Mouse (Mus musculus): ENCODE results near the gene Ptprn2. TPM values are rescaled to one million over a fixed set of nuclear protein-coding genes. Genes with fewer than 3 reads are reported as not detected.

Gene Ptprn2
- polyA plus RNA-seq, 1 experiment from 2014 or later: 0.05 TPM

DNA sequence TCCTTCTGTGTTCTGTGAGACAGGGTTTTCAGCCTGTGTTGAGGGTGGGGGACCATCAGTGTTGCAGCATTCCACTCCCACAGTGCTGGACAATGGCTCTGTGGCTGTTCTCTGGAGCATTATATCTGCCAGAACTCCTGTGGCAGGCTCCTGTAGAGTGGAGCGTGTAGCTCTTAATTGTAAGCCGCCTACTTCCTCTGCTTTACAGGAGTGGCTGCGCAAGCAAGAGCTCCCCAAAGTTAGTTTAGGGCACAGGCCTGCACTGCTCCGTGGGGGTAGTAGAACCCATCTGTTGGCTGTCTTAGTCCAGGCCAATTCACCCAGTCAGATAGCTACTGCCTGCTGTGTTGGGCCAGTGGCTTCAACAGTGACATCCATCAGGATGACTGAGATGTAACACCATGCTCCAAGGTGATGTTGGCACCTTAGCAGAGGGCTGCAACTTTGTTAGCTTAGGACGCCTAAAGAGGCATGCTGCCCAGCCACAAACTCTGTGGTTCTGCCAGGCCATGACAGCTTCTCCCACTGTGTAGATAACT, 651.0 kb downstream of the Ptprn2 start:
- no peak overlapping the region for H3K27ac ChIP-seq
- H3K36me3 ChIP-seq: no peaks in the 10 kb centered on the region
- DNase-seq: no peak
- no peaks in the 10 kb centered on the region for H3K9me3 ChIP-seq (replicated peaks)
- ATAC-seq (ENCODE audit: low read depth): no peak
- 56% methylated on average over 5 of the region's 5 CpGs for WGBS (ENCODE audit: insufficient replicate concordance)
- H3K4me3 ChIP-seq (replicated peaks): no peak overlapping the region
- no peak overlapping the region for H3K4me2 ChIP-seq
- no peak overlapping the region for H3K9ac ChIP-seq
- H3K27me3 ChIP-seq: no peaks in the 10 kb centered on the region
- no peaks in the 10 kb centered on the region for H3K4me1 ChIP-seq (replicated peaks)

DNA sequence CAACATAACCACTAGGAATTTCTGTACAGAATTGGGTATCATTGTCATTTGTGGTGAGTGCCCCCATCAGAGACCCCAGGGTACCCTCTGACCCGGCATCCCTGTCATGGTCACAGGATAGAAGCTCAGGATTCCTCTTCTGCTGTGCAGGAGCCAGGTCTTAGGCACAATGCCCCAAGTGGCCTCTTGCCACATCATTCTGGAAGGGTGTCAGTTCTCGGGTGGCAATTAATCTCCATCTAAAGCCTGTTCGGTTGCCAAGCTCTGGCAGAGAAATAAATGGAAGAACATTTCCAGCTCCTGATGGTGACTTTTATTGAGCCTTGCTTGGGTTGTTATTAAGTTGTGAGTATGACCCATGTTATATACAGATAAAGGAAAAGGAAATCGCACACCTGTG, 655.4 kb downstream of the Ptprn2 start:
- DNase-seq (no peak), ATAC-seq (ENCODE audit: low read depth) (no peak)
- Histone ChIP-seq H3K9ac (no peak overlapping the region), H3K4me3 (replicated peaks) (no peak overlapping the region), H3K27ac (no peak overlapping the region), H3K4me1 (replicated peaks) (no peaks in the 10 kb centered on the region), H3K9me3 (replicated peaks) (no peaks in the 10 kb centered on the region), H3K4me2 (no peak overlapping the region), H3K27me3 (no peaks in the 10 kb centered on the region; the same call in 1 of the 2 replicates), H3K36me3 (no peaks in the 10 kb centered on the region)
- 59% methylated on average over 4 of the region's 4 CpGs for WGBS (ENCODE audit: insufficient replicate concordance)

DNA sequence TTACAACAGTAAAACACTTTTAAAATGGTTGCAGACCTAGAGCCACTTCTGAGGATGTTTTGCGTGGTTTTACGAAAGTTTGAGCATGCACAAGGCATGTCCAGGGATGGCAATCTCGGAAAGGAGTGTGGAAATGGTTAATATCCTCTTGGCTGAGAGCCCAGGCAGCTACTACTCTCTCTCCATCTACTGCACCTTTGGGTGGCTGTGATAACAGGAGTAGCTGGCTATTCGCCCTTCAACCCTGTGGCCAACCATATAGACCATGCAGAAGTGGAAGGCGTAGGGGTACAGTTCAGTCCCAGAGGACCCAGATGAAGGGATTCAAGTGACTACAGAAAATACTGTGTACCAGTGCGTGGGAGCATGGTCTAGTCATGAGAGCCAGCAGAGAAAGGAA, 655.9 kb downstream of the Ptprn2 start:
- Histone ChIP-seq H3K36me3 (no peaks in the 10 kb centered on the region), H3K27me3 (no peaks in the 10 kb centered on the region; the same call in 1 of the 2 replicates), H3K9ac (no peak overlapping the region), H3K27ac (no peak overlapping the region), H3K9me3 (replicated peaks) (no peaks in the 10 kb centered on the region), H3K4me1 (replicated peaks) (no peaks in the 10 kb centered on the region), H3K4me3 (replicated peaks) (no peak overlapping the region), H3K4me2 (no peak overlapping the region)
- WGBS (ENCODE audit: insufficient replicate concordance): 68% methylated on average over 6 of the region's 6 CpGs
- DNase-seq (no peak), ATAC-seq (ENCODE audit: low read depth) (no peak)

DNA sequence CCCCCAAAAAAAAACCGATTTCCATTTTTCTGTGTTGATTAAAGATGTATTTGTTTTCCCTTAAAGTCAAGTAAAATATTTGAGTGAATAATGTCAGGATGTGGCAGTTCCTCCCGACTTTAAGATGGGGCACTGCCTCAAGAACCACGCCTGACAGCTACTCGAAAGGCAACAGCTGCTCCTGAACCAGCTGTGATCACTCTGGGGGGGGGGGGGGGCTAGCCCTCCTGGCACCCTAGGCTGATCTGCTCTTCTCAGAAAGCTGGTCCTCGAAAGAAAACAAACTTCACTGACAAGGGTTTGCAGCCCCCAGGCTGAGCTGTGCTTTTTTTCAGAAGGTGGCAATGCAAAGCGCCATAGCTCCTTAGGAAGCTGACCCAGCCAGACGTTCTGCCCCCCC, 663.7 kb downstream of the Ptprn2 start:
- no peaks in the 10 kb centered on the region for H3K4me1 ChIP-seq (replicated peaks)
- no peak overlapping the region for H3K9ac ChIP-seq
- H3K27me3 ChIP-seq: peaks cover 53% of the 10 kb centered on the region
- 16% methylated on average over 7 of the region's 7 CpGs for WGBS (ENCODE audit: insufficient replicate concordance)
- DNase-seq (no peak), ATAC-seq (ENCODE audit: low read depth) (no peak)
- no peaks in the 10 kb centered on the region for H3K36me3 ChIP-seq
- no peak overlapping the region for H3K4me3 ChIP-seq (replicated peaks)
- H3K27ac ChIP-seq: no peak overlapping the region
- H3K4me2 ChIP-seq: no peak overlapping the region
- H3K9me3 ChIP-seq (replicated peaks): no peaks in the 10 kb centered on the region

DNA sequence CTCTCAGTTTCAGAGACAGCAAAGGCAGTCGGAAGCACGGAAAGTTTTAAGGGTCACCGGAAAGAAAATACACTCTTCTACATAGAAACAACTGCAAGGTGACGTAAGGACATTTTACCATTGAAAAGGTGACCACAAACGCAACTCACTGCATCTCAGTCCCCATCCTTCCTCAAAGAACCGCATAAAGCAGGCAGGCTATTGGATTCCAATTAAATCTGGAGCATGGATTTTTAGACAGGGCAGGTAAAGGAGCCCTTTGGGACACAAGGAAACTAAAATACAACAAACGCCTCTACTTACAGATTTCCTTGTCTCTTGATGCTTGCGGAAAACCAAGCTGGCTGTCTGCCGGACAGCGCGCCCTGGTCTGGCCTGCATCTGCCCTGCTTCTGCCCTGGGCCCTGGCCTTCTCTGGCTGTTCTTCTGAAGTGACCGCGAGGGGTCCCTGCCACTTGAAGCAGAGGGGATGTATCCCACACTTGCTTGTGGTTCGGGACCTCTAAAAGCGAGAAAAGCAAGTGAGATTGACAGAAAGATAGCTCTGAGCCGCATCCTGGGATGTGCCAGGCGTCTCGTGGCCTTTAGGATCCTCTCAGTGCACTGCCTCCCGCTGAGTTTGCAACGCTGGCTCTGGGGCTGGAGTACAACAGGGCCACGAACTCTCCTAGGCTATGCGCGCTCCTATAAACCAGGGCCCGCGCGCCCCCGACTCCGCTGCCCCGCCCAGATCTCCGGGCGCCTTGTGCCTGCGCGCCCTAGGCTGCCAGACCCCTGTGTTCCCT, 665.3 kb downstream of the Ptprn2 start:
- 10% methylated on average over 33 of the region's 33 CpGs for WGBS (ENCODE audit: insufficient replicate concordance)
- Histone ChIP-seq H3K27me3 (peaks cover 70% of the 10 kb centered on the region), H3K4me3 (replicated peaks) (no peak overlapping the region), H3K9me3 (replicated peaks) (no peaks in the 10 kb centered on the region), H3K36me3 (no peaks in the 10 kb centered on the region), H3K4me2 (no peak overlapping the region), H3K9ac (no peak overlapping the region), H3K4me1 (replicated peaks) (no peaks in the 10 kb centered on the region), H3K27ac (no peak overlapping the region)
- no peak for ATAC-seq (ENCODE audit: low read depth)
- DNase-seq: no peak

DNA sequence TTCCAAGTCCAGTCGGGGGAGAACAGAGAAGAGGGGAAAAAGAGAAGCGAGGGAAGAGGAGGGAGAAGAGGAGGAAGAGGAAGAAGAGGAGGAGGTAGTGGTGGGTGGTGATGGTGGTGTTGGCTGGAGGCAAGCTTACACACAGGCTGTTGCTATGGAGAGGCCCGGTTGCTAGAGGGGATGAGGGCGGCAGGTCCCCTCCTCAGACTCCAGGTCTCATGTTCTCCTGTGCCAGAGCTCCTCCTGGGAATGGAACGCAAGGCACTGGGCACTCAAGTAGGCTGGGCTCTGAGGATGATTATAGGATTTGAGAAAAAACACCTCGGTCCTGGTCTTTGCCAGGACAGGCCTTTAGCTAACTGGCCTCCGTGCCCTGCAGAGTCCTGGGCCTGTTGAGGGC, 666.1 kb downstream of the Ptprn2 start:
- 5% methylated on average over 7 of the region's 7 CpGs for WGBS (ENCODE audit: insufficient replicate concordance)
- H3K9ac ChIP-seq: no peak overlapping the region
- no peaks in the 10 kb centered on the region for H3K36me3 ChIP-seq
- ATAC-seq (ENCODE audit: low read depth) (no peak), DNase-seq (no peak)
- no peak overlapping the region for H3K27ac ChIP-seq
- H3K9me3 ChIP-seq (replicated peaks): no peaks in the 10 kb centered on the region
- H3K27me3 ChIP-seq: peaks cover 76% of the 10 kb centered on the region
- H3K4me3 ChIP-seq (replicated peaks): no peak overlapping the region
- H3K4me2 ChIP-seq: no peak overlapping the region
- H3K4me1 ChIP-seq (replicated peaks): no peaks in the 10 kb centered on the region

DNA sequence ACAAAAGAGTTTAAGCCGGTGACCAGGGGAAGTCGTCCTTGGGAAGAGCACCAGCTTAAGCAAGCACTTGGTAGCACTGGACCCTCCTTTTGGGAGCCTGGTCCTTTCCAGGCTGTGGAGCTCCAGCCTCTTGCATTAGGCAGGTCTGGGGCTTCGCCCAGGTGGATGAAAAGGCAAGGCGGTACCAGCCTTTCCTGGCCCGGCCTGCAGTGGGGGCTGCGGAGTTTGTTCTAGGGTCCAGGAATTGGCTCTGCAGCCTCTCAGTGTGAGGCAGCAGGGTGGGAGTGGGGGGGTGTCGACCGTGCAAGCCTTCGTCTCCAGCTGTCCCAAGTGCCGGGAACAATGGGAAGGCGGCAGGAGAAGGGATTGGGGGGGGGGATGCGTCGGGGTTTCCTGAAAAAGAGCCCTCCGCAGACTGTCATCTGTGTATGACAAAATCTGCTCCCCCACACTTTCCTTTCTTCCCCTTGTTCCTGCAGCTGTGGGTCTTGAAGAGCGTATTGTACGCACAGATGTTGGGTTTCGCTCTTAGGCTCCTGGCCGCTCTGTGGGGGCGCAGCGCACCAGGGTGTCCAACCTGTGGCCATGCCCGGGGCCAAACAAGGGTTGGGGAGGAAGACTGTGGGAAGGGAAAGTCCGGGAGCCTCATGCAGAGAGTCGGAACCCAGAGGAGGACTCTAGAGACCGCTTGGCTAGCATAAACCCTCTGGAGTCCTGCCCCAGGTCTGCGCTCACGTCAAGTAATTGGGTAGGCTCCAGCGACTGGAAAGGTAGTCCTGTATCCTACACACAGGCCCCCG, 667.0 kb downstream of the Ptprn2 start:
- WGBS (ENCODE audit: insufficient replicate concordance): 8% methylated on average over 28 of the region's 28 CpGs
- no peak overlapping the region for H3K27ac ChIP-seq
- no peaks in the 10 kb centered on the region for H3K9me3 ChIP-seq (replicated peaks)
- no peak overlapping the region for H3K4me2 ChIP-seq
- H3K27me3 ChIP-seq: peaks cover 85% of the 10 kb centered on the region
- H3K9ac ChIP-seq: no peak overlapping the region
- H3K4me1 ChIP-seq (replicated peaks): no peaks in the 10 kb centered on the region
- ATAC-seq (ENCODE audit: low read depth) (no peak), DNase-seq (no peak)
- no peaks in the 10 kb centered on the region for H3K36me3 ChIP-seq
- H3K4me3 ChIP-seq (replicated peaks): no peak overlapping the region

DNA sequence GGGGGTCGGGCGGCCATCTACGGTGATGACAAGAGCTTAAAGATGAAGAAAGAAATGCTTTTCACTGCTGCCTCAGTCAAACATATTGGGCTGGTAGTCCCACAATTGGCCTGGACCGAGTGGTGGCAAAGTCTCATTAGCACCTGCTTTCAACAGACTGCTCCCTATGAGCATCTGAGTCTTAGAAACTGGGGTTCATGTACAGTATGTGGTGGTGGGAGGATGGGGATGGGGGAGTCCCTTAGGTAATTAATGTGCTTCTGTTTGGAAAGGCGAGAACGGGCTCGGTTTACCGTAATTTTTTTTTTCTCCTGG, 667.6 kb downstream of the Ptprn2 start:
- Histone ChIP-seq H3K4me2 (peak overlapping the region; percentile 54), H3K4me1 (replicated peaks) (no peaks in the 10 kb centered on the region), H3K9ac (no peak overlapping the region), H3K27ac (no peak overlapping the region), H3K9me3 (replicated peaks) (no peaks in the 10 kb centered on the region), H3K4me3 (replicated peaks) (no peak overlapping the region), H3K27me3 (peaks cover 90% of the 10 kb centered on the region), H3K36me3 (no peaks in the 10 kb centered on the region)
- WGBS (ENCODE audit: insufficient replicate concordance): 5% methylated on average over 8 of the region's 8 CpGs
- DNase-seq: no peak
- ATAC-seq (ENCODE audit: low read depth): no peak

DNA sequence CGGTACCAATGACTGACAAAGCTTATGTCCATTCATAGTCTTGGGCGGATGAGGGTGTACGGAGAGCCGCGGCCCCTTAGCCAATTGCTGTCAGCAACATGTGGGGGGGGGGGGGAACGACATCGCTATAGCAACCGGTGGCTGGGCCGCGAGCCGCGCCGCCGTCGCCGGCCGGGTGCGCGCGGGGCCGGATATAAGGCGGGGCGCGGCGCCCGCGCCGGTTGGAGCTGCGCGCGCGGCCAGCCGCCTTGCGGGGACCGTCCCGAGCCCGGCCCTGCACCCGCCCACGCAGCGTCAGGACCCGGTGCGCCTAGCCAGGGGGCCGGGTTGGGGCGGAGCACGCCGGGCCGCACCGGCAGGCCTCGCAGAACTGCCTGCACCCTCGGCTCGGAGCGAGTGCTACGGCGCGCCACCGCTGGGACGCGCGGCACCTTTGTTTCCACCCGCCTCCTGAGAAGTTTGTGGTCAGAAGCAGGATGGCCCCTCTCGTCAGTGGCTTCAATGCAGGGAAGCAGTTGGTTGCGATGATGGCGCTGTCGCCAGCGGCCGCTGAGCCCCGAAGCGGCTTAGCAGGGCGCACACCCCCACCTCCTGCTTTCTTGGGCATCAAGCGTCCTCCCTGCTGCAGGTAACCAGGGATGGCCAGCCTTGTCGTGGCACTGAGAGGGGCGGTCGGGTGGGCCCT, 668.3 kb downstream of the Ptprn2 start:
- ATAC-seq (ENCODE audit: low read depth) (0 out of 2 replicates have a peak, but pooled peaks have one; percentile 29), DNase-seq (no peak)
- 2% methylated on average over 72 of the region's 73 CpGs for WGBS (ENCODE audit: insufficient replicate concordance)

DNA sequence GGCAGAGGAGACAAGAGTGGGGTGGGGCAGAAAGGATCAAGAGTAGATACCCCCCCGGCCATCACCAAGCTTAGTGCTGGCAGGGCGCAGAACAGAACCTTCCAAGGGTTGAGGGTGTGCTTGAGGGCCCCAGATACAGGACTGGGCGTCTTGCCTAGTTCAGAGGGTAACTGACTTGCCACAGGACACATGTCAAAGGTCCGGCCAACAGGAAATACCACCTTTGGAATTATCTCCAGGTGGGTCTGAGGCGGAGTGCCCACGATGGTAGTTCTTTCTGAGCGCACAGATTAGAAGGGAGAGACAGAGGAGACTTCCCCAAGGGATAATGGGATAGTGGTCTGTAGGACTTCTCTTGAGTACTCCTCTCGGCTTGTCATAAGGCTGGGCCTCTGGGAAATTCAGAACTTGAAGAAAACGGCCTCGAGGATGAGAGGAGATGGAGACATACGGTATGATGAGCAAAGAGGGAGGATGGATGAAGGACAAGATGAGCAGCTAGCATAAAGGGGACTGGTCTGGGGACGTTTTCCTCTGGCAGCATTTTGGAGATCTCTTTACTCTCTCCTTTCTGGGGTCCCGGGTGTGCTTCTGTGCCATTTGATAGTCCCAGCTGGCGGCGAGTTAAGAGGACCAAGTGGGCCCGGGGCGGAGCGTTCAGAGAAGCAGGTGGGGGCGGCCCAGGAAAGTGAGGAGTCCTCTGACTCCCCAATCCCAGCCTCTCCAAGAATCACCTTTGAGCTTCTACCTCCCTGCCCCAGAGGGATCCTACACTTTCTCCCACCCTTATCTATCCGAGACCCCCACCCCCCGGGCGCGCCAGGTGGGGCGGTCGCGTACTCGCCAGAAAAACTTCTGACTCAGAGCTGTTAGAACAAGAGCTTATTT, 669.1 kb downstream of the Ptprn2 start:
- H3K27ac ChIP-seq: no peak overlapping the region
- no peak overlapping the region for H3K9ac ChIP-seq
- peak overlapping the region; percentile 54 for H3K4me2 ChIP-seq
- 4% methylated on average over 27 of the region's 27 CpGs for WGBS (ENCODE audit: insufficient replicate concordance)
- H3K27me3 ChIP-seq: peaks cover 95% of the 10 kb centered on the region
- peak overlapping the region; percentile 38 for H3K4me3 ChIP-seq (replicated peaks)
- no peaks in the 10 kb centered on the region for H3K9me3 ChIP-seq (replicated peaks)
- no peaks in the 10 kb centered on the region for H3K4me1 ChIP-seq (replicated peaks)
- ATAC-seq (ENCODE audit: low read depth) (no peak), DNase-seq (no peak)
- no peaks in the 10 kb centered on the region for H3K36me3 ChIP-seq

More for the DNA sequence above, 668.3 kb downstream of the Ptprn2 start:
- Histone ChIP-seq H3K27me3 (peaks cover 92% of the 10 kb centered on the region), H3K9me3 (replicated peaks) (no peaks in the 10 kb centered on the region), H3K4me1 (replicated peaks) (no peaks in the 10 kb centered on the region), H3K4me3 (replicated peaks) (peak overlapping the region; percentile 38), H3K36me3 (no peaks in the 10 kb centered on the region), H3K27ac (no peak overlapping the region), H3K9ac (no peak overlapping the region), H3K4me2 (peak overlapping the region; percentile 54)

Measured in liver, embryonic 13.5 days (tissue).